Mouse (Mus musculus) cerebellum, postnatal 36 days (tissue): Measurements from ENCODE around the gene Nf2.

Experiments used
- DNase-seq, 2 experiments: peaks; one replicate each; pipeline ENCODE4 v3.0.0; 2021 to 2022; ENCODE audit warnings: mixed read lengths in 2 of 2

Gene Nf2

DNA sequence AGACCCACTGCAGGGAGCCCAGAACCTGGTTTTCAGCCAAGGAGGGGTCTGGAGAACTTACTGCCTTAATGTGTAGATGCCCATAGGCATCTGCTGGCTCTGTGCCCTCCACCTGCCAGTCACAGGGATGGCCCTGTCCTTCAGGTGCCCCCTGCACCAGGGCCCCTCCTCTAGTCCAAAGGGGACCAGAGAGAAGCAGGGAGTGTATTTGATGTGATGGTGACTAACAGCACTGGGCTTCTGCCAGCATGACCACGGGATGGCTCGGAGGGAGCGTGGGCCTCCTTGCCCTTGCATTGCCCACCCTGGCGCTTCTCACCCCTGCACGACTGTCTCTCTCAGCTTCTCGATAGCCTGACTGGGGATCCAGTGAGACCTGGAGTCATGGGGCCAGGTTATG, 104.6 kb downstream of the Nf2 start:
- no peak for DNase-seq

DNA sequence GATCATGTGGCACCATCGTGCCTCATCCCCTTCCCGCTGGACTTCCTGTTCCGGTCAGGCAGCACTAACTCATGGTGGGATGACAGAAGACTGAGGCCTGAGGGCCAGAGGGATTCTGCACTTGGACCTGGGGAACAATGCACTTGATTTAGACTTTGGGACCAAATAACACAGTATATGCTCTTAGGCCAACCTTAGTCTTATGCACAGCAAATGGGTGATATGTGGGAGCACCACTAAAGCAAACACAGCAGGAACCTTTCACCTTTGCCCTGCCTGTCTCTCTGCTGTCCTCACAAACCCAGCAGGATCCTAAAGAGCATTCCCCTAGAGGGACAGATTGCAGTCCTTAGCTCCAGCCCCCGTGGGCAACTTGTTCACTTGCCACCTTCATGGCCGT, 108.6 kb downstream of the Nf2 start:
- no peak for DNase-seq

GRCm38 (mm10) chr11:4738719-4739118, 110.6 kb downstream of the Nf2 start:
- no peak for DNase-seq

DNA sequence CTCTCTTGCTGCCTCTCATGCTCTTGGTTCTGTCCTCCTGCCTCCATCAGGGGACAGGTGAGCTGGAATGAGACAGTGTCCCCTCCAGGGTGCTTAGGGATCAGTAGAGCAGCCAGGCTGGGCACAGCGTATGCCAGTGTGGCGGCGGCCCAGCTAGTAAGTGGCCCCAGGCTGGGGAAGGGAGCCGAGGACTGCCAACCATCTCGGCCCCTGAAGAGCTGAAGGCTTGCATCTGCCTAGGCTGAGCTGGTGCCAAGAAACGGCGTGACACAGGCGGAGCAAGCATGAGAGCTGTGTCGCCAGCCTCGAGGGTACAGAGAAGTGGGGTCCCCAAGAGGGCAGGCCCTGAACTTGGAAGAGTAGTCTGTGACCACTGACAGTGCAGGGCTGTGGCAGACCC, 111.7 kb downstream of the Nf2 start:
- peak; percentile 60 to 72 for DNase-seq

DNA sequence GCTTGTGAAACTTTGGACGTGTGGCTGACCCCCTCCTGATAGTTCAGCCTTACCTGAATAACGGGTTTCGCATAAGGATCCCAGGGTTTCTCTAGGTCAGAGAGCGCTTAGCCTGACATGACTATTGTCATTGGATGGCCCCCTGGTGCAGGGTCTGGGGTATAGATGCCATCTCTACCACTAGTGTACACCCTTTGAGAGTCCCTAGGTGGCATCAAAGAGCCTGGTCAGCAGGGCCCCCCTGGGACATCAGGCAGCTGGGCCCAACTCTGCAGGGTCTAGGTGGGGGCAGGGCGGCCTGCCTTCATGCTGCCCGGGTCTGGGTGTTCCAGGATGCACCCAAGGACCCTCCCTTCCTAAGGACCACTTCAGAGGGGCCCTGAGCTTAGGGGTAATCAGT, 113.0 kb downstream of the Nf2 start:
- DNase-seq = no peak

DNA sequence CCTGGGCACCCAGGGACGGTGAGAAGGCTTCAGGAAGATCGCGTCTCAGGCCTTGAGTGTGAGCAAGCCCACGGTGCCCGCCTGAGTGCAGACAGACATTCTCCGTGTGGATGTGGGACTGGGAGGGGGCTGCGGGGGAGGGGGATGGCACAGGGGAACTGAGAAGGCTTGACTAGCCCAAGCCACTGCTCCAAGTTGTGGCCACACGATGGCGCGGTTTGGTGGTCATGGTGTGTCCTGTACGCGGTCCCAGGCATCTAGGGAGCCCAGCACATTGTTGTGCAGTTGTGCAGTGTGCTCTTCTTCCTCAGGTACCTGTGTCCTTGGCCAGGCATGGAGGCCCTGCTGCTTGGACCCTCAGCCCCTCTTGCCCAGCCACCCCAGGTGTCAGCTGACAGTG, 115.2 kb downstream of the Nf2 start:
- peak in 1 of 2 experiments; percentile 18 for DNase-seq

DNA sequence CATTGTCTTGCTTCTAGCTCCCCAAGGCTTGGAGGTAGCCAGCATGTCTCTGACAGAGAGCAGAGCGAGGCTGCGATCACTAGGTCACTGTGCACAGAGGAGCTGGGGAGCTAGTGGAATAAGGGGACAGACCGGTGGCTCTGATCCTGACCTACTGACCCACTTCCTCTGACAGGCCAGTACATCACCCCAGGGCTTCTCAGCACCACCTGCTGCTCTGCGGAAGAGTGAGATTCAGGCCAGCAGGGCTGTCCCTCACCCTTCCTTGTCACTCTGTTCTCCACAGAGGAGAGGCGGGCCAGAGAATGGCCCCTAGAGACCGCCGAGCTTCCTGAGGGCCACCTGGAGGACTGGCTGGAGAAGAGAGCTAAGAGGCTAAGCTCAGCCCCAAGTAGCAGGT, 117.6 kb downstream of the Nf2 start:
- DNase-seq = peak; percentile 56 to 65

- DNase-seq = no peak
Observed at GRCm38 (mm10) chr11:4730913-4731312, 118.4 kb downstream of the Nf2 start.

GRCm38 (mm10) chr11:4730096-4730495, 119.2 kb downstream of the Nf2 start:
- no peak for DNase-seq

- no peak for DNase-seq
Observed at GRCm38 (mm10) chr11:4729603-4730002, 119.7 kb downstream of the Nf2 start.

DNA sequence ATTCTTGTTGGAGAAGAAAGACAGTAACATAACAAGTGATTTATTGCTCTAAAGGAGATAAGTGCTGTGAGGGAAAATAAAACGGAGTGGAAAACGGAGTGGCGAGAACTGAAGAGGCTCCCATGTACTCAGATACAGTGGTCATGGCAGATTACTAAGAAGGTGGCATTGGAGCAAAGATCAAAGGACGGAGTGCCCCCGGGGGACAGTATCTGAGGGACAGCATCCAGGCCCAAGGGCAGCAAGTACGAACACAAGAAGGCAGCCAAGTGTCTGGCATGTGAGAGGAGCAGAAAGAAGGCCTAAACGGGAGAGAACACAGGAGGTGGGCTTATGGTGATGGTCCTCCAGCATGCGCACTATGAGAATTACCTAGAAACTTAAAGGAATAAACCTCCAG, 127.6 kb downstream of the Nf2 start:
- no peak for DNase-seq

GRCm38 (mm10) chr11:4720900-4721580, 128.3 kb downstream of the Nf2 start:
- peak; percentile 70 to 73 for DNase-seq

GRCm38 (mm10) chr11:4720393-4720792, 128.9 kb downstream of the Nf2 start:
- no peak for DNase-seq

- no peak for DNase-seq
Observed at GRCm38 (mm10) chr11:4719961-4720360, 129.4 kb downstream of the Nf2 start.

DNA sequence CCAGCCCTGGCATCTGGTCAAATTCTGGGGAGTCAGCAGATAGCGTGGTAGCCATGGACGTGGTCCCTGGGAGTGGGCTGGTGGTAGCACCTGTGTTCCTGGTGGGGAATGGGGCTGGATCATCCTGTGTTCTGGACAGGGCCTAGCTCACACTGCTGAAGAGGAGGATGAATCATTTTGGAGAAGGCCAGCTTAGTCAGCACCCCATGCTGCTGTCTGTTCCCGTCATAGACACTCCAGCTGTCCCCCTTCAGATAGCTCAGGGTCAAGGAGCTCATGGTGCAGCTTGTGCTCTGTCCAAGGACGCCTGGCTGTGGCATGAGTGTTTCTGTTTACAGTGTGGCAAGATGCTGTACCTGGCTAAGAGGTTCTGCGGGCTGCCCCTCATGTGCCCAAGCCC, 130.8 kb downstream of the Nf2 start:
- peak in 1 of 2 experiments; percentile 33 for DNase-seq

- no peak for DNase-seq
Observed at GRCm38 (mm10) chr11:4716530-4717236, 132.7 kb downstream of the Nf2 start.
